Comparison of ENCODE assay signal across 32 mouse cellular contexts in the genomic region with DNA sequence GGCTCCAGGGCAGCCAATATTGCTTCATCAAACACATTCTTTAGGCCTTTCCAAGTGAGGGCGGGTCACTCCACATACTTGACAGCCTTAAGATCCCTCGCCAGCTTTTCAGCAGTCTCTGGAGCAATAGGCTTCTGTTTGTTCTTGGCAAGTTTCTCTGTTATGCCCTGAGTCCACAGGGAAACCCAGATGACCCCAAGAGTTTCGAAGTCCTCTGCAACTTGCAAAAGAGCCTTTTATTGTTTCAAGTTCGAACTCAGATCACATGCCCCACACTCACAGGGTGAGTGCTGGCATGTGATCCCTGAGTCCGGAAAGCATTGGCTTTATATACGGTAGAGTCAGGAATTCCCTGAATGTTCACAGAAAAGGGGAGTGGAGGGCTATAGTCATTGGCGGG. TPM values are rescaled to one million over a fixed set of nuclear protein-coding genes. Genes with fewer than 3 reads are reported as not detected.
DNase-seq lines count a peak whose midpoint lies in the region; ATAC-seq and TF ChIP-seq lines count a peak whose summit lies in the region.
"Had no signal": no experiment of that assay in that cellular context is flagged by ENCODE, and none has a peak within 500 bp of the region (broad histone marks: within the 10 kb centered on the region; RNA-seq: fewer than 3 reads in every experiment).

No protein-coding gene starts in this region.

- H3K4me3 ChIP-seq in intestine, postnatal 0 days (ENCODE audit: low read depth, low read length) = no peak overlapping the region
- no peak overlapping the region for H3K4me3 ChIP-seq in intestine, embryonic 15.5 days (replicated peaks)
- no peak overlapping the region for H3K4me3 ChIP-seq in forebrain, postnatal 0 days (ENCODE audit: low read depth, low read length)
- H3K4me3 ChIP-seq: embryonic facial prominence, embryonic 10.5 days; forebrain, embryonic 13.5 days; heart, embryonic 15.5 days; layer of hippocampus, adult 2 months; limb, embryonic 15.5 days; midbrain, embryonic 15.5 days; myocyte; stomach, embryonic 15.5 days had no signal

- H3K9me3 ChIP-seq in intestine, postnatal 0 days (ENCODE audit: control insufficient read depth) = no peaks in the 10 kb centered on the region
- H3K9me3 ChIP-seq in intestine, embryonic 15.5 days = no peaks in the 10 kb centered on the region
- H3K9me3 ChIP-seq in forebrain, postnatal 0 days (ENCODE audit: low read length) = peaks cover 2% of the 10 kb centered on the region; the same call in 1 of the 2 replicates
- H3K9me3 ChIP-seq: limb, embryonic 15.5 days; stomach, embryonic 15.5 days had no signal

- 45% methylated on average over 7 of the region's 7 CpGs for WGBS in intestine, postnatal 0 days
- WGBS in intestine, embryonic 15.5 days = 47% methylated on average over 7 of the region's 7 CpGs
- WGBS in forebrain, postnatal 0 days = 83% methylated on average over 7 of the region's 7 CpGs

- H3K27ac ChIP-seq in intestine, postnatal 0 days (ENCODE audit: low read depth, low read length) = no peak overlapping the region
- no peak overlapping the region for H3K27ac ChIP-seq in intestine, embryonic 15.5 days
- no peak overlapping the region for H3K27ac ChIP-seq in forebrain, postnatal 0 days (ENCODE audit: low read depth, low read length)
- H3K27ac ChIP-seq: embryonic facial prominence, embryonic 10.5 days; forebrain, embryonic 13.5 days; heart, embryonic 15.5 days; kidney, postnatal 0 days; layer of hippocampus, adult 2 months; limb, embryonic 15.5 days; midbrain, embryonic 15.5 days; stomach, embryonic 15.5 days had no signal

- no peaks in the 10 kb centered on the region for H3K27me3 ChIP-seq in intestine, postnatal 0 days (replicated peaks; ENCODE audit: control insufficient read depth, insufficient read depth, low read length)
- H3K27me3 ChIP-seq in intestine, embryonic 15.5 days (replicated peaks) = no peaks in the 10 kb centered on the region
- no peaks in the 10 kb centered on the region for H3K27me3 ChIP-seq in forebrain, postnatal 0 days (ENCODE audit: insufficient read depth, low read length)
- H3K27me3 ChIP-seq: forebrain, embryonic 13.5 days; heart, embryonic 15.5 days; limb, embryonic 15.5 days; midbrain, embryonic 15.5 days; stomach, embryonic 15.5 days had no signal

- peak; percentile 72 for DNase-seq in fibroblast of lung, adult 2 months (ENCODE audit: low read depth)
- peak; percentile 61 for DNase-seq in lung, postnatal 10 days
- DNase-seq in left cerebral cortex, postnatal 36 days (ENCODE audit: low spot score in 2 of 2) = no peak
- DNase-seq in forebrain, postnatal 0 days = no peak
- DNase-seq: gastrocnemius, postnatal 25 days; heart, postnatal 4 days; kidney, adult 11 months; layer of hippocampus, postnatal 36 days had no signal

- H3K4me2 ChIP-seq in intestine, postnatal 0 days (replicated peaks; ENCODE audit: low read depth) = no peak overlapping the region; the same call in 1 of the 2 replicates
- no peak overlapping the region for H3K4me2 ChIP-seq in intestine, embryonic 15.5 days (replicated peaks)
- no peak overlapping the region for H3K4me2 ChIP-seq in forebrain, postnatal 0 days (ENCODE audit: low read depth)
- H3K4me2 ChIP-seq: forebrain, embryonic 13.5 days; heart, embryonic 15.5 days; limb, embryonic 15.5 days; midbrain, embryonic 15.5 days; stomach, embryonic 15.5 days had no signal

- no peak overlapping the region for H3K9ac ChIP-seq in intestine, postnatal 0 days (ENCODE audit: low read depth, low read length)
- H3K9ac ChIP-seq in intestine, embryonic 15.5 days = no peak overlapping the region
- no peak overlapping the region for H3K9ac ChIP-seq in forebrain, postnatal 0 days
- H3K9ac ChIP-seq: forebrain, embryonic 13.5 days; heart, embryonic 15.5 days; limb, embryonic 15.5 days; midbrain, embryonic 15.5 days; stomach, embryonic 15.5 days had no signal

- H3K36me3 ChIP-seq in intestine, postnatal 0 days (ENCODE audit: control insufficient read depth, insufficient read depth) = no peaks in the 10 kb centered on the region
- no peaks in the 10 kb centered on the region for H3K36me3 ChIP-seq in intestine, embryonic 15.5 days
- no peaks in the 10 kb centered on the region for H3K36me3 ChIP-seq in forebrain, postnatal 0 days (ENCODE audit: insufficient read depth)
- H3K36me3 ChIP-seq: embryonic facial prominence, embryonic 10.5 days; heart, embryonic 15.5 days; limb, embryonic 15.5 days; midbrain, embryonic 15.5 days; stomach, embryonic 15.5 days had no signal

- intact Hi-C loops in left cerebral cortex, postnatal 36 days (cut with DNase I) = no loop called here

- no peak for TF ChIP-seq CTCF in intestine, postnatal 0 days (IDR thresholded peaks at IDR 0.05; ENCODE audit: low read depth)
- no peak for TF ChIP-seq CTCF in forebrain, postnatal 0 days (IDR thresholded peaks at IDR 0.05; ENCODE audit: low read depth)

- 0 out of 2 replicates have a peak, but pooled peaks have one; percentile 8 for ATAC-seq in intestine, postnatal 0 days
- ATAC-seq in intestine, embryonic 15.5 days = no peak
- no peak for ATAC-seq in megakaryocyte progenitor cell, adult 5-6 weeks (replicated peaks; ENCODE audit: poor library complexity)
- no peak for ATAC-seq in forebrain, postnatal 0 days
- ATAC-seq: activated CD4-positive, CD25-positive, alpha-beta regulatory T cell, adult 4 months; forebrain, embryonic 13.5 days; hindbrain, embryonic 16.5 days; midbrain, embryonic 15.5 days had no signal

- H3K4me1 ChIP-seq in intestine, postnatal 0 days (replicated peaks; ENCODE audit: control insufficient read depth, insufficient read depth, low read length) = no peaks in the 10 kb centered on the region
- H3K4me1 ChIP-seq in intestine, embryonic 15.5 days (replicated peaks) = no peaks in the 10 kb centered on the region
- no peaks in the 10 kb centered on the region for H3K4me1 ChIP-seq in forebrain, postnatal 0 days (ENCODE audit: insufficient read depth)
- H3K4me1 ChIP-seq: embryonic facial prominence, embryonic 10.5 days; forebrain, embryonic 13.5 days; heart, embryonic 15.5 days; limb, embryonic 15.5 days; midbrain, embryonic 15.5 days; stomach, embryonic 15.5 days had no signal

RNA-seq across cellular contexts. Expression of a gene that starts 24.8 kb away (rescaled TPM):
- polyA plus RNA-seq in intestine, postnatal 0 days (2015; fragmentation: Nextera tagmentation; extraction: Ambion mirVana) = not detected in 2 replicates
- polyA plus RNA-seq in intestine, embryonic 15.5 days (2015; fragmentation: Nextera tagmentation; extraction: Ambion mirVana) = not detected in 2 replicates
- total RNA-seq in megakaryocyte progenitor cell, adult 5-6 weeks (2015) = not detected in 2 replicates
- not detected in 2 replicates for total RNA-seq in megakaryocyte progenitor cell, adult 5-6 weeks (2017)
- not detected for total RNA-seq in left cerebral cortex, postnatal 36 days (2021)
- total RNA-seq in forebrain, postnatal 0 days (2014; rRNA removed) = not detected in 2 replicates
- polyA plus RNA-seq in forebrain, postnatal 0 days (2015; fragmentation: Nextera tagmentation; extraction: Ambion mirVana) = not detected in 2 replicates
- total RNA-seq: CH12.LX; common myeloid progenitor, adult 5-6 weeks; gastrocnemius, postnatal 25 days; heart, adult 8-10 months; heart, postnatal 4 days; layer of hippocampus, adult 2 months; layer of hippocampus, postnatal 36 days; left cerebral cortex, postnatal 25 days; megakaryocyte-erythroid progenitor cell, adult 5-6 weeks had no signal
- polyA plus RNA-seq: activated CD4-positive, CD25-positive, alpha-beta regulatory T cell, adult 4 months; brain, embryonic 14.5 days; embryonic facial prominence, embryonic 10.5 days; forebrain, embryonic 13.5 days; heart, embryonic 15.5 days; hindbrain, embryonic 16.5 days; kidney, postnatal 0 days; limb, embryonic 15.5 days; liver, embryonic 16.5 days; midbrain, embryonic 15.5 days; myocyte; neural tube, embryonic 14.5 days; stomach, embryonic 15.5 days; thymus, postnatal 0 days; urinary bladder, adult 2 months had no signal

RNA-seq across cellular contexts. Expression of a gene that starts 28.1 kb away (rescaled TPM):
- polyA plus RNA-seq in intestine, postnatal 0 days (2015; fragmentation: Nextera tagmentation; extraction: Ambion mirVana) = not detected in 2 replicates
- polyA plus RNA-seq in intestine, embryonic 15.5 days (2015; fragmentation: Nextera tagmentation; extraction: Ambion mirVana) = not detected in 2 replicates
- not detected in 2 replicates for total RNA-seq in megakaryocyte progenitor cell, adult 5-6 weeks (2015)
- total RNA-seq in megakaryocyte progenitor cell, adult 5-6 weeks (2017) = not detected in 2 replicates
- not detected for total RNA-seq in left cerebral cortex, postnatal 36 days (2021)
- not detected in 2 replicates for total RNA-seq in forebrain, postnatal 0 days (2014; rRNA removed)
- not detected in 2 replicates for polyA plus RNA-seq in forebrain, postnatal 0 days (2015; fragmentation: Nextera tagmentation; extraction: Ambion mirVana)
- total RNA-seq: CH12.LX; common myeloid progenitor, adult 5-6 weeks; gastrocnemius, postnatal 25 days; heart, adult 8-10 months; heart, postnatal 4 days; layer of hippocampus, adult 2 months; layer of hippocampus, postnatal 36 days; left cerebral cortex, postnatal 25 days; megakaryocyte-erythroid progenitor cell, adult 5-6 weeks had no signal
- polyA plus RNA-seq: activated CD4-positive, CD25-positive, alpha-beta regulatory T cell, adult 4 months; brain, embryonic 14.5 days; embryonic facial prominence, embryonic 10.5 days; forebrain, embryonic 13.5 days; heart, embryonic 15.5 days; hindbrain, embryonic 16.5 days; kidney, postnatal 0 days; limb, embryonic 15.5 days; liver, embryonic 16.5 days; midbrain, embryonic 15.5 days; myocyte; neural tube, embryonic 14.5 days; stomach, embryonic 15.5 days; thymus, postnatal 0 days; urinary bladder, adult 2 months had no signal

RNA-seq across cellular contexts. Expression of a gene that starts 41.1 kb away (rescaled TPM):
- polyA plus RNA-seq in intestine, postnatal 0 days (2015; fragmentation: Nextera tagmentation; extraction: Ambion mirVana) = not detected in 2 replicates
- polyA plus RNA-seq in intestine, embryonic 15.5 days (2015; fragmentation: Nextera tagmentation; extraction: Ambion mirVana) = not detected in 2 replicates
- total RNA-seq in megakaryocyte progenitor cell, adult 5-6 weeks (2015) = not detected in 2 replicates
- total RNA-seq in megakaryocyte progenitor cell, adult 5-6 weeks (2017) = not detected in 2 replicates
- total RNA-seq in left cerebral cortex, postnatal 36 days (2021) = not detected
- total RNA-seq in forebrain, postnatal 0 days (2014; rRNA removed) = not detected in 2 replicates
- not detected in 2 replicates for polyA plus RNA-seq in forebrain, postnatal 0 days (2015; fragmentation: Nextera tagmentation; extraction: Ambion mirVana)
- total RNA-seq: CH12.LX; common myeloid progenitor, adult 5-6 weeks; gastrocnemius, postnatal 25 days; heart, adult 8-10 months; heart, postnatal 4 days; layer of hippocampus, adult 2 months; layer of hippocampus, postnatal 36 days; left cerebral cortex, postnatal 25 days; megakaryocyte-erythroid progenitor cell, adult 5-6 weeks had no signal
- polyA plus RNA-seq: brain, embryonic 14.5 days; embryonic facial prominence, embryonic 10.5 days; forebrain, embryonic 13.5 days; heart, embryonic 15.5 days; hindbrain, embryonic 16.5 days; limb, embryonic 15.5 days; liver, embryonic 16.5 days; midbrain, embryonic 15.5 days; myocyte; neural tube, embryonic 14.5 days; stomach, embryonic 15.5 days; thymus, postnatal 0 days; urinary bladder, adult 2 months had no signal

RNA-seq across cellular contexts. Expression of a gene that starts 52.4 kb away (rescaled TPM):
- polyA plus RNA-seq in intestine, postnatal 0 days (2015; fragmentation: Nextera tagmentation; extraction: Ambion mirVana) = not detected in 2 replicates
- not detected in 2 replicates for polyA plus RNA-seq in intestine, embryonic 15.5 days (2015; fragmentation: Nextera tagmentation; extraction: Ambion mirVana)
- not detected in 2 replicates for total RNA-seq in megakaryocyte progenitor cell, adult 5-6 weeks (2015)
- total RNA-seq in megakaryocyte progenitor cell, adult 5-6 weeks (2017) = not detected in 2 replicates
- total RNA-seq in left cerebral cortex, postnatal 36 days (2021) = not detected
- not detected in 2 replicates for total RNA-seq in forebrain, postnatal 0 days (2014; rRNA removed)
- polyA plus RNA-seq in forebrain, postnatal 0 days (2015; fragmentation: Nextera tagmentation; extraction: Ambion mirVana) = not detected in 2 replicates
- total RNA-seq: CH12.LX; common myeloid progenitor, adult 5-6 weeks; gastrocnemius, postnatal 25 days; heart, adult 8-10 months; heart, postnatal 4 days; layer of hippocampus, adult 2 months; layer of hippocampus, postnatal 36 days; left cerebral cortex, postnatal 25 days; megakaryocyte-erythroid progenitor cell, adult 5-6 weeks had no signal
- polyA plus RNA-seq: brain, embryonic 14.5 days; embryonic facial prominence, embryonic 10.5 days; forebrain, embryonic 13.5 days; heart, embryonic 15.5 days; hindbrain, embryonic 16.5 days; kidney, postnatal 0 days; limb, embryonic 15.5 days; liver, embryonic 16.5 days; midbrain, embryonic 15.5 days; myocyte; neural tube, embryonic 14.5 days; stomach, embryonic 15.5 days; thymus, postnatal 0 days; urinary bladder, adult 2 months had no signal

Comparison
In these comparisons a context has a peak if more than half of its experiments do, and no peak if none do; other contexts are left out.
1. DNase-seq: peak in fibroblast of lung, adult 2 months (single experiment) and lung, postnatal 10 days (single experiment); none in left cerebral cortex, postnatal 36 days (0 of 2) and forebrain, postnatal 0 days (single experiment).